Mouse (Mus musculus): ENCODE data around the gene Mtg1.

The Mtg1 gene

DNA sequence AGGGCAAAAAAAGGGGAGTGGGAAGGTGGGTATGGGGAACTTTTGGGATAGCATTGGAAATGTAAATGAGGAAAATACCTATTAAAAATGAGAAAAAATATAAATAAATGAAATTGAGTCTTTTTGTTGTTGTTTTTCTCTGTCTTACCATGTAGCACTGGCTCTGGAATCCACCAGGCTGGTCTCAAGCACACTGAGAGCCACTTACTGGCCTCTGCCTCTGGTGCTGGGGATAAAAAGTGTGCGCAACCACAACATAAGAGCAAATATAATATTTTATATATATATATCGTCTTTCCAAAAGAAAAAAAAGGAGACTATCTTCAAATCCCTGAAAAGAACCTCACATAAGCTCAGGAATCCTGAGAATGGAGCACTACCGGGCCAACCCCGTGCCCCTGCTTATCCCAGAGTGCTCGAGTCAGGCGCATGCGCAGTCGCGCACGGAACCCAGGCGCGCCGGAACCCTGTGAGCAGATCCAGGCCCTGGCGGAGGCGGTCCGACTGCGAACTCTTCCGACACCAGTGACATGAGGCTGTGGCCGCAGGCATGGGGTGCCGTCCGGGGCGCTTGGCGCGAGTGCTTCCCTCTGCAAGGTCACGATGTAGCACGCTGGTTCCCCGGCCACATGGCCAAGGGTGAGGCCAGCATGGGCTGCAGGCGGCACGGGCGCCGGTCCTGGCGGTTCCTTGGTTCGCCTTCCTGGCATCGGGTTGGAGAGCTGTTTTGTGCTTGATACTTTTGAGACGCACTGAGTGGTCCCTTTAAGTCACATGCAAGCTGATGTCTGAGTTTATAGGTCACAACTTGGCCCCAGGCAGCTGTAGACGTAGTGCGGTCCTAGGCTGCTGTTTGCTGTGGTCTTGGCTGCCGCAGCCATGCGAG, at the start of gene Mtg1:
Mtg1 (plus strand) TSS at position 430 of the 886 bp plus-strand sequence.
- peak; percentile 90 to 92 for DNase-seq (ENCODE audit: low spot score in 2 of 2)

DNA sequence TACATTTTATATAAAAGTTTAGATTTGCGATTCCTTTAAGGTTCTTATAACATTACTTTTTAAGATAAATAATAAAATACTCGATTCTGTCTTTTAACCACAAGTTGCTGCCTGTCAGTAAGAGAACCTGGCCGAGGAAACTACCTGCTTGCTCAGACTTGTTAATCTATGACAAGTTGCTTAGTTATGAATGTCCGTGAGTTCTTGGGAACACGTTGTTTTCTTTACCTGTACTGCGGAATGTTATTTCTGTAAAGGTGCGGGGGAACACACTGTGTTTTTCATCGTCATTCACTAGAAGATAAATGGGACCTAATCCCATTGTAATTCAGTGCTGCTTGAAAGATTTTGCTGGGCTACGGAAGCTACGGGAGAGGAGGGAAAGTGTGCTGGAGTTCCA, 46.8 kb upstream of the Mtg1 start:
- DNase-seq (ENCODE audit: low spot score in 2 of 2) = no peak

DNA sequence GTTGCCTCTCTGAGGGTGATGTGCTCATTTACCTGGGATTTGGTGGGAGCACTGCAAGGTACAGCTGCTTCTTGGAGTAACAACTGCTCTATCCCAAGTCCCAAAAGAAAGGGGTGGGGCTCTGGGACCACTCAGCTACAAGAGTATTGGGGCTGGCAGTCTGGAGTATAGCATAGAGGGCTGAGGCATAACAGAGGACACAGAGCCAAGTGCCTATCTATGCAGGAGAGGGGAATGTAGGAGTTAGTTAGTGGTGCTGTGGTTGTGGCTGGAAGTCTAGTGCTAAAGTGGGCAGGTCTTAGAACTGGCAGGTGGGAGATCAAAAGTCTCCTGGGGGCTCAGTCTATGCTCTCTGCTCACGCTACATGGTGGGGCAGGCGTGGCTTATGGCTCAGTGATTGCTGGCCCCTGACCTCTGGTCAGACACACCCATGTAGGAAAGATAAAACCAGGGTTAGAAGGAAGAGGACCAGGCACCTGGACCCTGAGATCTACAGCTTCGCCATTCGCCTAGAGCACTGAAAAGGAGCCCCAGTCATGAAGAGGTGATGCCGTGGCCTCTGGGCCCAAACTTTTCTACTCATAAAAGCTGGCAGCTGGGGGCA, 44.3 kb upstream of the Mtg1 start, which contains the start of gene Prap1:
Prap1 (plus strand) TSS at position 472 of the 605 bp plus-strand sequence.
- DNase-seq (ENCODE audit: low spot score in 2 of 2) = no peak

DNA sequence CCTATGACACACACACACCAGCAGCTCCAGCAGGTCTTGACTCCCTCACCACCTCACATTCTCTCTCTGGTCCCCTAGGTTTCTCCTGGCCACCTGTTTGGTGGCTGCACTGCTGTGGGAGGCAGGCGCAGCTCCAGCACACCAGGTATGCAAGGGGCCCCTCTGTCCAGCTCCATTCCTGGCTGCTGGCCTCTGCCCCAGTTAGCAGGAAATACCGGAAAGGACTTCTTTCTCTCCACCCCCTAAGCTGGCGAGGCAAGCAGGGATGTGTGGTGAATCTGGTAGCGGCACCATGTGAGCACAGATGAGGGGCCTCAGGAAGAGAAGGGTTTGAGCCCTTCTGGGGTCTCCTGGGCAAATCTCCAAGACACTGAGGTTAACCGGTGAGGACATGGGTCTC, 42.4 kb upstream of the Mtg1 start:
- DNase-seq (ENCODE audit: low spot score in 2 of 2) = no peak

DNA sequence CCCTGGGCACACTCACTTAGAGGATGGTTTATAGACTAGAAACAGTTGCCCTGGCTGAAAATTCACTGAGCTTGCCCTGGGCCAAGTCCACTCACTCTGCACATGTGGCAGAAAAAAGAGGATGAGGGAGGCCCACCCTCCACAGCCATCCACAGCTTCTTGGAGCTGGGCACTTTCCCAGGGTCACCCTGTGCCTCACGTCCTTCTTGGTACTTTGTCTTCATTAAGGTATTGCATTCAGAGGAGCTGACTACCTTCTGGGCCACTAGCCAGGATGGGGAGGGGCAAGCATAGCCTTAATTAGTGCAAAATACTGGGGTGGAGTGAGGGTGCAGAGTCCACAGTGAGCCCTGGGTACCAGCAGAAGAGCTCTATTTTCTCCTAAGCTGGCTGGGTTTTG, 41.8 kb upstream of the Mtg1 start:
- DNase-seq (ENCODE audit: low spot score in 2 of 2) = no peak

DNA sequence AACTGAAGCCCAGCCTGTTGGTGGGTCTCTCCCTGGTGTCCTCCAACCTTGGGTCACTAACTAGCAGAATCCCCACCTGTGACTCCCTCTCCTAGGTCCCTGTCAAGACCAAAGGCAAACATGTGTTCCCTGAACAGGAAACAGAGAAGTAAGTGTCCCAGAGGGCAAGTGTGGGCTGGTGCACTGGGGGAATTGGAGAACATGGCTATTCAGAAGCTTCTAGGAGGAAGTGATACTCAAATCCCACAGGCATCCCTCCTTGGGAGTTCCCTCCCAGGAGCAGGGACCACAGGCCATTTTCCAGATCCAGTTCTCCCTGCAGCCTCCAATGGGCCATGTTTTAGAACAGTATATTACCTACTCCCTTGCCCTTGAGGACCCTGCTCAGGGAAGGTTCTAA, 41.3 kb upstream of the Mtg1 start:
- no peak for DNase-seq (ENCODE audit: low spot score in 2 of 2)

DNA sequence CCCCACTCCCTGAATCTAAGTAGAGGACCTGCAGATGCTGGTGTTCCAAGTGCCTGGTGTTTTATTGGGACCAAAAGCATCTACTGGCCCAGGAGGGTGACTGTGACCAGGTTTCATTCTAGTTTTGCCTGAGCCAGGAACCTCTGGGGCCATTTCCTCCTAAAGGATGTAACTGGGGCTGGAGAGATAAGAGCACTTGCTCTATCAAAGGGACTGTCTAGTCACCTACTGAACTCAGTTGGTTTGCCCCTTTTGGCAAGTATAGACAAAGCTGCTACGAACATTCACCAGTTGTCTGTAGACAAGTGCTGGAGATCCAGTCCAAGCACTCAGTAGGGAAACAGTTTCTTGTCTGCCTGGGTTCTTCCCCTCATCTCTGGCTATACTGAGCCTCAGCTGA, 38.9 kb upstream of the Mtg1 start:
- no peak for DNase-seq (ENCODE audit: low spot score in 2 of 2)

DNA sequence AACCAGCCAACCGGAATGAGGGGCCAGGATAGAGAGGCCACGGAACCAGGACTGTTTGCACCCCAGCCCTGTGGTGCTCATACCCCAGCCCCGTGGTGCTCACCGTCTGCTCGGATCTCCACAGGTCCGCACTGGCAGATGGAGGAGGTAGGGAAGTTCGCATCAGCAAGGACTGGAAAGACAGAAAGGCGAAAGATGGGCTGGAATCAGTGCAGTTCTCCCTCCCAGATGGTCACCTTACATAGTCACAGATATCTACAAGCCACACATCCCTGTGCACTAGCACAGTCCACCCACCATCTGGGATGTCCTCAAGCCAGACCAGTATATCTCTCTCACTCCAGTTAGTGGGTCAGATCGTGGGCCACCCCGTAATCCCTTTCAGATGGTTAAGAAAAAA, 35.9 kb upstream of the Mtg1 start:
- DNase-seq (ENCODE audit: low spot score in 2 of 2) = no peak

DNA sequence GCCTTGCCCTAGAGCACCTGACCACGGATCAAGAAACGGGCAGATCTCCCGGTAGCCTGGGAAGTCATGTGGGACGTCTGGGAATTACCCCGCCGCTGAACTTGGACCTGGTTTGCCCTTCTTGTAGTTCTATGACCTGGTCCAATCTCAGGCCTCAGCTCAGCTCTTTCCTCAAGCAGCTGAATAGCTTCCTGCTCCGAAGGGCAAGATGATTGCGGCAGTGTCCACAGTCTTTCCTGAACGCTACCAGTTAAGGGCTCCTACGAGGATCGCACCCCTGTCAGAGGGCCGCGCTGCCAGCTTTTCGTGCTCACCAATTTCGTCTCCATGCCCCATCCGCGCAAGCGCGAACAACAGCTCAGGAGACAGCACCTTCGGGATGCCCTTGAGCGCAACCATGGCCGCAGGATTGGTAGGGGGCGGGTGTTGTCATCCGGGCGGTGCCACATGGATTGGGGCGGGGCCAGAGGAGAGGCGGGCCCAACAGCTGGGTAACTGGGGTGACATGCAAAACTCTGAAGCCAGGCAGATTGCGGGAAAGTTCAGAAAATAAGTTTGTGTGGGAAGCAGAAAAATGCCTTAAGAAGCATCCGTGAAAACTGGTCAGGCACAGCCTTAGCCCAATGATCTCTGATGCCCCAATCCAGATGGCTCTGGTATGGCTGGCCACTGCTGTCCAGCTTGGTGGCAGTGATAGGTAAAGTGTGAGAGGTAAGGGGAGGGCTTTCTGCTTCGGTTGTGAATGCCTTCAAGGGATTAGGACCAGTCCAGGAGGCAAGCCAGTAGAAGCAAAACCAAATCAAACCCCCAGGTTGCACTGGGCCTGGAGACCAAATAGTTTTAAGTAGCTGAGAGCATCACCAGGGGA, 35.1 kb upstream of the Mtg1 start, which contains the start of gene Fuom:
Fuom (minus strand) TSS at position 449 of the 868 bp plus-strand sequence.
- peak; percentile 56 to 62 for DNase-seq (ENCODE audit: low spot score in 2 of 2)

DNA sequence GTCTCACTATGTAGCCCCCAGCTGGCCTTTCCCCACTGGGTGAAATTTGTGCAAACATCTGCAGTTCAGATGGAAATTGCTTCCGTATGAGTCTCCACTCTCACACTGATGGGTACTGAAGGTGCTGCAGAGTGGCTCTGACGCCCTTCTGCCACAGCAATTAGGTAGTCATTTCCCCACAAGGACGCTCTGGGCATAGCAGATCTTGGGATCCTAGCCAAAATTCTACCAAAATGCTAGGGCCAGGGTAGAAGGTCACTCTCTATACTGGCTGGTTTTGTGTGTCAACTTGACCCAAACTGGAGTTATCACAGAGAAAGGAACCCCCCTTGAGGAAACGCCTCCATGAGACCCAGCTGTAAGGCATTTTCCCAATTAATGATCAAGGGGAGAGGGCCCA, 33.4 kb upstream of the Mtg1 start:
- DNase-seq (ENCODE audit: low spot score in 2 of 2) = no peak

DNA sequence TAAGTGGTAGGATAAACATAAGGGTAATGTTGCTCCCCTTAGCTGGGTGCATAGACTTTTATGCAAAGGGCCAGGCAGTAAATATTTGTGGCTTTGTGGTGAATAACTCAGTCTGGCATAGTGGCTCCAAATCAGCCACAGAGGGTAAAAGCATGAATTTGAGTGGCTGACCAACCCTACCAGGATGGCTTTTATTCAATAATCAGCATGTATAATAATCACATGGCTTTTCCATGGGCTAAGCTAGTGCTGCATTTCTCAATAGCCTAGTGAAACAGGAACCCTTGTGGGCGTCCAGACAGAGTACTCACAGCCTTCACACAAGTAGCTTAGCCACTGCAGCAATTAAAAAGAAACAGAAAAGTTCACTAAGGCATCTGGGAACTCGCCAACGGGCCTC, 25.4 kb upstream of the Mtg1 start:
- no peak for DNase-seq (ENCODE audit: low spot score in 2 of 2)

DNA sequence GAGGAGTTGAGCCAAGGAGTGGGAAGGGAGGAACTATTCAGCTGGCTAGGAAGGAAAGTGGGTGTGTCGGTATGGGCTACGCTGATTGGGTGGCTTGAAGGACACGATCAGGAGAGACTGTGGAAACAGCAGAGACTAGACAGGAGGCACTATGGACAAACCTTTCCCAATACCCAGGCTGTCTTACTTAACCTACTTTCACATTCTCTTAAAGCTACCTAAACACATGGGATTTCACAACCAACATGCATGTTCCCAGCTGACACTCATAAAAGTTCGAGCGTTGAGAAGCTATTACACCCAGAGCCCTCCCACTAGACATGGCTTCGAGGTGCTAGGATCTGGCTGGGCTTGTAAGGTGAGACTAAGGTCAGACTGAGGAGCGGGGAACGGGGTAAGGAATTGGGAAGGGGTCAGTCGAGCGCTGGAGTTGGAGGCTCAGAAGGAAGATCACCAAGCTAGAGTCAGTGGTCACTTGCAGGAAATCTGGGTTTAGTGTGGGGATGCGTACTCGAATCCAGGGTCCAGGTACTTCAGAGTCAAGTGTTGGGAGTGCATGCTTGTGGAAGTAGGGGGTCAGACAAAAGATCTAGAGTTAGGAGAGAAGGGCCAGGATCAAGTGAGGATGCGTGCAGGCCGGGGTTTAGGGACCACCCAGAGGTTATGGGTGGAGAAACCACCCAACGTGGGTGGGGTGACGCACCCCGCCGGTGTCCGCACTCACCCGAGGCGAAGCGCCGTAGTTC, 21.6 kb upstream of the Mtg1 start, which contains the start of gene Paox:
Paox (plus strand) TSS at position 217 of the 746 bp plus-strand sequence.
- no peak for DNase-seq (ENCODE audit: low spot score in 2 of 2)

DNA sequence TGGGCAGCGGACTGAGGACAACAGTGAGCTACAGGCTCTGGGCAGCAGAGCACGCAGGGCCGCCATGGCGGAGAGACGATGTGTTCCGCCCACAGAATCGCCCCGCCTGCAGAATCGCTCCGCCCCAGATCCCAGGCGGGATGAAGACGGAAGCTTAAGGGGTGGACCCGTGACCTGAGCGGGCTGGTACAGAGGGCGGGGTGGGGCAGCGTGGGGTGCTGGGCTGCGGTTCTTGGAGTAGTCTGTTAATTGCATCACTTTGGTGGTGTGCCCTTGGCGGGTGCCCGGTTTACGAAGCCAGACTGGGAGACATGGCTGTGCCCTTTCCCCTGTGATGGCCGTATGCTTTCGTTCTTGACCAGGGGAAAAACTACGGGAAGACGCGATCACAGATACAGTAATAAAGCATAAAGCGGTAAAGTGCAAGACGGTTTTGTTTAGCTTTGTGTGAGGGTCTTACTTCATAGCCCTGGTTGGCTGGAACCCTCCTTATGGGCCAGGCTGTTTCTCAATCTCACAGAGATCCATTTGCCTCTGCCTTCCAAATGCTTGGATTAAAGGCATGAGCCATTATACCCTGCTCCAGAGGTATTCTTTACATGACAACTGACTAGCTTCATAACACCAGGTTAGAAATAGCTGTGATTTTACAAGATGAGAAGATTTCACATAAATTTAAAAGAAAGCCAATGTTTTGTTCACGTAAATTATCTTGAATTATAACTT, 20.9 kb upstream of the Mtg1 start, which contains the start of gene Echs1:
Echs1 (minus strand) TSS at position 148 of the 726 bp plus-strand sequence.
- peak; percentile 79 to 81 for DNase-seq (ENCODE audit: low spot score in 2 of 2)

DNA sequence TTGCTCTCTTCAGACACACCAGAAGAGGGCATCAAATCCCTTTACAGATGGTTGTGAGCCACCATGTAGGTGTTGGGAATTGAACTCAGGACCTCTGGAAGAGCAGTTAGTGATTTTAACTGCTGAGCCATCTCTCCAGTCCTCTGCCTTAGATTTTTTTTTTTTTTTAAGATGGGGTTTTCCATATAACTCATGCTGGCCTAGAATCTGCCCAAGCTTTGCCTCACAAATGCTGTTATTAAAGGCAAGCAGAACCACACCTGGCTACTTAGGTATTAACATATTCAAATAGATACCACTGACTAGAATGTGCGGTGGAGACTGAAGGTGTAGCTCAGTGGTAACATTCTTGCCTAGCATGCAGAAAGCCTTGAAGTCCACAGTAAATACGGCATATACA, 16.9 kb upstream of the Mtg1 start:
- DNase-seq (ENCODE audit: low spot score in 2 of 2) = no peak

DNA sequence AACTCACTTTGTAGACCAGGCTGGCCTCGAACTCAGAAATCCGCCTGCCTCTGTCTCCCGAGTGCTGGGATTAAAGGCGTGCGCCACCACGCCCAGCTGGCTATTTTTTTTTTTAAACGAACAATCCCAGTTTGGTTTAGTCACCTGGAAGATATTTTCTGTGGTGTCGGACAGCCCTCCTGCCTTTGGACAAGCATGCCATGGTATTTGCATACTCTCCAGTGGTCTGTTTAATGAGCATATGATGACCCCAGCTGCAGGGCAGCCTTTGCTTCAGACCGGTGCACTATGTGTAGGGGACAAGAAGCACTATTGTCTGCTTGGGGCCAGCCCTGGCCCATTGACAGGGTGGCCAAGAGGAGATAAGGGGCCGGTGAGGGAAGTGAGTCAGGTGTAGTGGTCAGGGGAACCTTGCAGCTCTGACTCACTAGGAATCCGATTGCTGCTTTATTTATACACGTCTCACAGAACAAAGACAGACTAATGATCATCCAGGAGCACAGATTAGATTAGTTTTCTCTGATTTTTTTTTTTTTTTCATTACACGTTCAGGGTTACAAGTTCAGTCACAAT, 15.9 kb upstream of the Mtg1 start:
- DNase-seq (ENCODE audit: low spot score in 2 of 2) = no peak

DNA sequence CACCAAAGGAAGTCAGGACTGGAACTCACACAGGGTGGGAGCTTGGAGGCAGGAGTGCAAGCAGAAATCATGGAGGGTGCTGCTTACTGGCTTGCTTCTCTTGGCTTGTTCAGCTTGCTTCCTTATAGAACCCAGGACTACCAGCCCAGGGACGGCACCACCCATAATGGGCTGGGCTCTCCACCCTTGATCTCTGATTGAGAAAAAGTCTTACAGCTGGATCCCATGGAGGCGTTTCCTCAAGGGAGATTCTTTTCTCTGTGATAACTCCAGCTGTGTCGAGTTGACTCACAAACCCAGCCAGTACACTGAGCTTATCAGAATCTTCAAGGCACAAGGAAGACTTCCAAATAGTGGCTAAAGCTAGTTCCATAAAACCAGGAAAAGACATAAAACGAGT, 14.6 kb upstream of the Mtg1 start:
- DNase-seq (ENCODE audit: low spot score in 2 of 2) = no peak

DNA sequence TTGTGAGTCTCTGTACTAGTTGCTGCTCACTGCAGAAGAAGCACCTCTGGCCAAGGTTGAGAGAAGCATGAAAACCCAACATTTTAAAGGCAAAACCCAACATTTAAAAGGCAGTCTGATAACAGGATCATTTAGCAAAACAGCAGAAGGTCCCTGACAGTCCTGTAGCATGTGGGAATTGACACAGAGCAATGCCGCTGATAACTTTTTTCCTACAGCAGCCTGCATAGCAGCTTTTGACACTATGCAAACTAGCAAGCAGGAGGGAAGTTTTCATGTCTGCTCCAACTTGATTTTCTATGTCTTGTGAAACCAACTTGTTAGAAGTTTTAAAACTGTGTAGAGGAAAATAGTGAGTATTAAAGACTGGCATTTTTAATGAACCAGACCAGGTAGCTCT, 13.0 kb upstream of the Mtg1 start:
- DNase-seq (ENCODE audit: low spot score in 2 of 2) = no peak

DNA sequence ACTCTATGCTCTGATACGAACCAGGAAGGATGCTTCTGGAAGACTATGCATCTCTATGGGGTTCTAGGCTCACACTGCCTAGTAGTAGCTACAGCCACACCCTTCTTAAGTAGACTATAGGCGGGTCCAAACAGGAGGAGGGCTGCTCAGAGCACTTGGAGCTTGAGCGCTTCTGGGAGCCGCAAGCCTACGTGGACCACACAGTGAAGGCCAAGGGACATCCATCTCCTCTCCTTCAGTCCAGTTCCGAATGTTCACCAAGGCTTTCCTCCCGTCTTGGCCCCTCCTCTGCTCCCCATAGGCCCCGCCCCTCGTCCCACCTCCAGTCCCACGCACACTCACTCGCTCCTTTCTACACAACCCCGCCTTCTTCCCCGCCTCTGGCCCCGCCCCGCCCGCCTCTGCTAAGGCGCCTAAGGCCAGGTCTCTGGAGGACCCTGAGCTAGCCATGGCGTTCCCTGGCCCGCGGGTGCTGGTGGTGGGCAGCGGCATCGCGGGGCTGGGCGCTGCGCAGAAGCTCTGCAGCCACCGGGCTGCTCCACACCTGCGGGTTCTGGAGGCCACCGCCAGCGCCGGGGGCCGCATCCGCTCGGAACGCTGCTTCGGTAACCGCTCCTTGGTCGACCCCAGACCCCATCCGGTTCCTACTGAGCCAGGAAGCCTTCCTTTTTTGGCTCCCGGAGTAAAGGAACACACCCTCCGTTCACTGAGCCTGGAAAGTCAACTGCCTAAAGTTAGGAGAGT, 11.9 kb upstream of the Mtg1 start:
- peak; percentile 85 for DNase-seq (ENCODE audit: low spot score in 2 of 2)

DNA sequence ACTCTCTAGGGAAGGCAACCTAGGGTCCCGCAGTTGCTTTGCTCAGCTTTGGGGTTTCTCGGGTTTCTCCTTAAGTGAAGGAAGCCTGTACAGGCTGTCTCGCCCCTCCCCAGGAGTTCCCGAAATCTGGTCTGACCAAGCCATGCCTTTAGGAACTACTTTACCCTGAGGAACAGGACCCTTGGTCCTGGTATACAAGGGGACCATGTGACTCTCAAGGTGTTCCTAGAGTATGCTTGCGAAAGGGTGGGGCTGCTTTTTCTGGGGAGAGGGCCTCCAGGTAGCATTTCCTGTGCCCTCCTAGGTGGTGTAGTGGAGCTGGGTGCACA, 11.4 kb upstream of the Mtg1 start:
- DNase-seq (ENCODE audit: low spot score in 2 of 2) = no peak

DNA sequence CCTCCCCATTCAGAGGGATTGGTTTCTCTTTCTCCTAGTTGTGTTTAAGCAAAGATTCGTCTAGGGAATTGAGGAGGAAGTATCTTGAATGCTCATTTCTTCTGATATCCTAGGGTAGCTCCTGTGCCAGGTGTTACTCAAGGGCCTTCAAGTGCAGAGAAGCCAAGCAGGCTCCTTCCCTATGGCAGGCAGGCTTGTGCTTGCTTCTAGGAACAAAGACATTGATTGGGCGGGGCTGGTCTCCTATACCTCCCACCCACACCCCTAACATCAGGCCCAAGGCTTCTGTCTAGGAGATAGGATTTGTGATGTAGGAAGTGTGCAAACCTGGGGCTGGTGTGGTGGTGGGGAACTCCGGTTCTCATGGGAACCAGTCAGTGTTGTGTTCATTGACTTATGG, 10.4 kb upstream of the Mtg1 start:
- DNase-seq (ENCODE audit: low spot score in 2 of 2) = no peak

Measured in spleen, postnatal 14 days (tissue).